Mouse (Mus musculus): ENCODE results near the gene Scd2.
"Not testable (repeated sequence)": the region's sequence is repeated elsewhere in the genome, so short reads cannot be mapped to it uniquely, and the experiment has no call there.

Scd2 gene

DNA sequence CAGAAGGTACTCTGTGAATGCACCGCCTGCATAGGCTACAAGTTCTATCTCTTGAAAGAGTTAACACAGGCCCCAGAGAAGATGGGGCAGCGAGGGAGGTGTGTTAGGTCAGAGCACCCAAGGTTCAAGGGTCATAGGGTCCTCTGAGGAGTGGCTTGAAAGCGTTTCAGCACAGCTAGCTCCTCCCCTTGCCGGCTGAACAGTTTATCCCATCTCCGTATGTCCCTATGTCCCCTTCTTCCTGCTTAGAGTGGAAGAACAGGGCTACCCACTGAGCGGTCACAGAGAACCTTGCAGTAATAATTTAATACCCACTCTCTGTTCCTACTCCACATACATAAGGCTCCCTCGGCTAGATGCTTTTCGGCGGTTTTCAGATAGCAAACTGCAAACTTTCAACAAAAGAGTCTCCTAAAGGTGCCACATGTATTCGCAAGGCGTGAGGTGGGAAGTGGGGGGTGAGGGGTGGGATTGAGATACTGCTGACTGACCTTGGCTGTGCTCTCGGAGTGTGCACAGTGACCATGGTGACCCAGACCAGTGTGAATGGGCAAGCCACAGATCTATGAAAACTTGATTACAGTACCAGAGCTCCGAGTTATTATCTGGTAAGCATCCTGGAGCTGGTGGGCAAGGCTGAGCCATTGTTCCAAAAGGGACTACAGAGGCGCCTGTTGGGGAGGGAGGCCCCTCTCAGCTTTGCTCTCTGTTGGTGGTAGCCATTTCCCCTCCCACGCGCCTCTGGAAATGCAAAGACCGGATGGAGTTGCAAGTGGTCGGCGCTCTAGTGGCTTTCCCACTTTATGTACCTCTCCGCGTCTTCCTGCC lies at the start of gene Scd2:
Scd2 (plus strand) TSS at position 734 of the 828 bp plus-strand sequence.
- no peak for DNase-seq (ENCODE audit: low spot score in 2 of 2)

DNA sequence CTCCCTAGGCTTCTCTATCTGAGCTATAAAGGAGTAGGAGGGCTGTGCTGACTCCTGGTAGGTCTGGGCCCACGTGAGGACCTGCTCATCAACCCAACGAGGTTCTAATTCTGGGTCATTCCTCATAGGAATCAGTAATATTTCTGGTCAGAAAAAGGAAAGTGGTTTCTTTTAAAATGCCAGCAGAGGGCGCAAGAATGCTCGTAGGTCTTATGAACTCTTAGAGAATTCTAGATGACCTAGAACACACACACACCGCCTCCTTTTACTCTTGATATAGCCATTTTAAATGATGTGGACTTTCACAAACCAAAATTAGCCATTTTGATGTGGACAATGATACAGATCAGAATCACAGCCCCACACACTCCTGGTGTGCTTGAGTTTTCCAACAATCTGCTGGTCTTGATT lies 47.7 kb upstream of the Scd2 start:
- no peak for DNase-seq (ENCODE audit: low spot score in 2 of 2)

DNA sequence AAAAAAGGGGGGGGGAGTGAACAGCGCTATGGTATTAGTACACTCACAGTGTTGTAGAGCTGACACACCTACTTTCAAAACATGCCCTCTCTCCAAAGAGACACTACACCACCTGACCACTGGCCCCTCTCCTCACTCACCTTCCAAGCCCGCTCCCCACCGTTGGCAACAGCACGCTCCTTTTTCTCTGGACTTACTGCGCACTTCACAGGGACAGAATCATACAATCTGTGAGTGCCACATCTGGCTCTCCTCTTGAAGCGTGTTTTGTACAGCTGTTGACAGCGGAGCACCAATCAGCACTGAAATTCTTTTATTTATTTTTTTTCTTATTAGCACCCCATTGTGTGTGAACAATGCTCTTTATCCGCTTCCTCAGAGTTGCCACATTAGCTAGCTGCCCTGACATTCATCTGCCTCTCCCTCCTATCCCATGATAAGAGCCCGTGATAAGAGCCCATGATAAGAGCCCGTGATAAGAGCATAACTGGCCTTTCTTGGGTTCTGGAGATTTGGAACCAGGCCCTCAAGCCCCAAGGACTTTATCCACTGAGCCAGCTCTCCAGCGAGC lies 47.0 kb upstream of the Scd2 start:
- DNase-seq (ENCODE audit: low spot score in 2 of 2) = no peak

GRCm38 (mm10) chr19:44247281-44248080 lies 46.0 kb upstream of the Scd2 start:
- DNase-seq (ENCODE audit: low spot score in 2 of 2) = peak in 1 of 2 experiments; percentile 41

GRCm38 (mm10) chr19:44248081-44248853 lies 45.2 kb upstream of the Scd2 start:
- peak; percentile 95 to 97 for DNase-seq (ENCODE audit: low spot score in 2 of 2)

DNA sequence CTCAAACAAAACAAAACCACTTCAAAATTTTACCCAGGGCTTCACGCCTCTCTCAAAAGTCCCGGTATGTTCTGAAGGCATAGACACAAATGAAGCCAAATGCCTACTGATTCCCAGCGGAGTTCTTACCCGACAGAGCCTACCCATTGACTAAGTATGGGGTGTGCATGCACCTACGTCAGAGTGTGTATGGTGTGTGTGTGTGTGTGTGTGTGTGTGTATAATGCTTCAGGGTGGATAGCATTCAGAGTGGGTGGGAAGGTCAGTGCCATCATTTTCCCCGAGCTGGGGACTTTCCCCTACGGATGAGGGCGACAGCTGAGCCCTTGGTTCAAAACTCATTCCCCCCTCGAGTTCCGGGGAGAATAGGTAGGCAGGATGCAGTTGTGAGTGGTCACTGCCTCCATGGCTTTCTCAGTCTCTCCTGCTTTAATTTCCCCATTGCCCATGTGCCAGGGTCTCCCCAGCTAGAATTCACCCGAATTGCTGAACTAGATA lies 44.6 kb upstream of the Scd2 start:
- no peak for DNase-seq (ENCODE audit: low spot score in 2 of 2)

DNA sequence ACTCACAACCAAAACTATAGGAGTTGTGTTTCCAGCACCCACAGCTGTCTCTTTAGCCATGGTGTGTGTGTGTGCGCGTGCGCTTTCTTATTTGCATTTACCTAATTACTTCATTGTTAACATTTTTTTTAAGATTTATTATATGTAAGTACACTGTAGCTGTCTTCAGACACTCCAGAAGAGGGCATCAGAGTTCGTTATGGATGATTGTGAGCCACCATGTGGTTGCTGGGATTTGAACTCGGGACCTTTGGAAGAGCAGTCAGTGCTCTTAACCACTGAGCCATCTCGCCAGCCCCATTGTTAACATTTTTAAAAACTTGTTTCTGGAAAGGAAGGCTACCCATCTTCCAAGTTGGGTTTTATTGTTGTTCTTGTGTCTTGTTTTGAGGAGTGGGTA lies 42.3 kb upstream of the Scd2 start:
- DNase-seq (ENCODE audit: low spot score in 2 of 2) = not testable (repeated sequence)

DNA sequence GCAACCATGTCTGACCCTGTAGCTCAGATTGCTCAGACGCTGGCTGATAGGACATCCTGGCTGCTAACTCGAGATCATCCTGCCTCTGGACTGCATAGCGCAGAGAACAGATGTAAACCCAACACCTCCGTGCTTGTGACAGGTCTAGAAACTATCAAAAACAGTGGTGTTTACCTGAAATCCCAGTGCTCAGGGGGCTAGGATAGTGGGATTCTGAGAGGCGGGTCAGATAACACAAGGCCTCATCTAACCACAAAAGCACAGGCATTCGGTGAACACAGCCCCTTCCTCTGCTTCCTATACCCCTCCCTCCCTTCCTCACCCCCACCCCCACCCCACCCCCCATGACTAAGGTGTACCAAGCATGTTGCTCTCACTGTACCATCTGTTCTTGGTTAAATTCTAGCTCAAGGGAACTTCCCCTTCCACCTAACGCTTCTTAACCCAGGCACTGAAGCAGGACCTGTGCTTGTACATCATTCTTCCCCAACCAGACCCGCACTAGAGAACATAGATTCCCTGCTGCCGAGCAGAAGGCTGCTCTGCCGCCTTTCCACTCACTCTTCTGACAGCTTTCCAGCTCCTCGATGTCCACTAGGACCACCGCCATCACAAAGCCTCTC lies 41.4 kb upstream of the Scd2 start:
- DNase-seq (ENCODE audit: low spot score in 2 of 2) = no peak

GRCm38 (mm10) chr19:44254106-44254505 lies 39.4 kb upstream of the Scd2 start:
- not testable (repeated sequence) for DNase-seq (ENCODE audit: low spot score in 2 of 2)

DNA sequence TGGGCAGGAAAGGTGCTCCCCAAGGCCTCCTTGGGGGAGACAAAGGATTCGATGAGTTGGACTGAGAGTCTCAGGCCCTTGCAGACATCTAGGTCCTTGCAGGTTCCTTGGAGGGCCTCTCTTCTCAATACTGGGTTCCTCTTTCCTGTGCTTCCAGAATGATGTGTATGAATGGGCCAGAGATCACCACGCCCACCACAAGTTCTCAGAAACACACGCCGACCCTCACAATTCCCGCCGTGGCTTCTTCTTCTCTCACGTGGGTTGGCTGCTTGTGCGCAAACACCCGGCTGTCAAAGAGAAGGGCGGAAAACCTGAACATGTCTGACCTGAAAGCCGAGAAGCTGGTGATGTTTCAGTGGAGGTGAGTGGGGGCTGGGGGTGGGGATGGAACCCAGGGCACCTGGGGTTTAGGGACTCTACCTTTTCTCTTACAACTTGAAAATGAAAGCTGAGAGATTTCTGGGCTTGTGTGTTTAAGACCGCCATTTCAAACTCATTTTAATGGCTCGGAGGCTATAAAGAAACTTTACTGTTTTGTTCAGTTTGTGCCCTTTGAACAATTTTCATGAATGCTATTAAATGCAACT lies 36.0 kb upstream of the Scd2 start:
- DNase-seq (ENCODE audit: low spot score in 2 of 2) = no peak

DNA sequence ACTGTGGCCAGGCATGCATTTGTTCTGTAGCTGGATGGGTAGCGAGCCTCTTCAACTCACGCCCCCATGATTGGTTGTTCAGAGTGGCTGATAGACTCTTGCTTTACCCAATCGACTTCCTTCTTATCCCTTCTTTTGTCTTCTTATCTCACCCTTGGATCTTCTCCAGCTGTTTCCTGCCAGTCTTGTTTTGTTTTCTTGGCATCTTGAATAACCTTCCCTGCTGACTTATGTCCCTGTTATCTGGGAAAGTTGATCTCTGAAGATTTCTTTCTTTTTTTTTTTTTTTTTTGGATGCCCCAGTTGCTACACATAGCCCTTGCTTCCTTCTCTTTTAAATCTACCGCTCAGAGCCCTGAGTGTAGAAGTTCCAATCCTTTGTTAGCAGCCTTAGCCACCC lies 34.0 kb upstream of the Scd2 start:
- DNase-seq (ENCODE audit: low spot score in 2 of 2) = no peak

GRCm38 (mm10) chr19:44260487-44260886 lies 33.0 kb upstream of the Scd2 start:
- no peak for DNase-seq (ENCODE audit: low spot score in 2 of 2)

- no peak for DNase-seq (ENCODE audit: low spot score in 2 of 2)
Observed at GRCm38 (mm10) chr19:44261774-44262173, 31.7 kb upstream of the Scd2 start.

DNA sequence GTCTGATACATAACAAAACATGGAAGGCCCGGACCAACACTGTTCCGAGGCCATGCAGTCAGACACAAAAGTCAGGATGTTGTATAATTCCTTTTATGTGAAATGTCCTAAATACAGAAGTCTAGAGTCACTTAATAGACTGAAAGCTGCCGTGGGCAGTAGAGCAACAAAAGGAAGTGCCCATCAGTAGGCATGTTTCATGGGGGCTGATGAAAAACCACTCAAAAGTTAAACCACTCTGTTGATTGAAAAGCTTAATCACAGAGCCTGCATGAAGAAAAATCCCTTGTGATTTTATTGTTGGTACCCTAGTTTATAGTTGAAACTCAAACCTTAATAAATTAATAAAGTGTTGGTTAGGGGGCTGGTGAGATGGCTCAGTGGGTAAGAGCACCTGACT lies 29.9 kb upstream of the Scd2 start:
- no peak for DNase-seq (ENCODE audit: low spot score in 2 of 2)

DNA sequence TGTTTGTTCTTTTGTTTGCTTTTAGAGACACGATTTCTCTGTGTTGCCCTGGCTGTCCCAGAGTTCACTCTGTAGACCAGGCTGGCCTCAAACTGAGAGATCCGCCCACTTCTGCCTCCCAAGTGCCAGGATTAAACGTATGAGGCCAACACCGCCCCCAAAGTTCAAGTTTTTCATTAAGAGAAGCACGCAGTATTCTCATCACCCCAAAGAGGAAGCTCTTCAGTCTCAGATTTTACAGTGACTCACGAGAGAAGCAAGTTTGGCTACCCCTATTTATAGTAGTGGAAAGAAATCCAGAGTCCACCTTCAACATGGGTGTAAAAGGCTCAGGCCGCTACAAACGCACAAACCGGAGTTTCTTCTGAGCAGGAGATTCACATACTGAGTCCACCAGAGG lies 29.2 kb upstream of the Scd2 start:
- no peak for DNase-seq (ENCODE audit: low spot score in 2 of 2)

GRCm38 (mm10) chr19:44265300-44265699 lies 28.2 kb upstream of the Scd2 start:
- peak in 1 of 2 experiments; percentile 48 for DNase-seq (ENCODE audit: low spot score in 2 of 2)

- DNase-seq (ENCODE audit: low spot score in 2 of 2) = no peak
Observed at GRCm38 (mm10) chr19:44265911-44266337, 27.6 kb upstream of the Scd2 start.

DNA sequence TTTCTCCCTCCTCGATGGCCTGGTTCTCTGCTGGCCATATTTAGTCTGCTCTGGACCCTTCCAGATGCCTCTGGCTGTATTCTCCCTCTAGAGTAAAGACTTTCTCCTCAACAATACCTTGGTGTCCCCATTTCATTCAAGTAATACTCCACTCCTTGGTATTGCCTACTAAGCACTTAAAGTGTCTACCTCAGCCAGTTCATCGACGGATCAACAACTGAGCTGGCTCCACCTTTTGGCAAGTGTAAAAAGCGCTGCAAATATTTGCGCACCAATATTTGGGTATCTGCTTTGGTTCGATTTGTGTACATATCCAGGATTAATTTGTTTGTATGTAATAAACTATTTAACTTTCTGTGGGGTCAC lies 27.0 kb upstream of the Scd2 start:
- DNase-seq (ENCODE audit: low spot score in 2 of 2) = no peak

DNA sequence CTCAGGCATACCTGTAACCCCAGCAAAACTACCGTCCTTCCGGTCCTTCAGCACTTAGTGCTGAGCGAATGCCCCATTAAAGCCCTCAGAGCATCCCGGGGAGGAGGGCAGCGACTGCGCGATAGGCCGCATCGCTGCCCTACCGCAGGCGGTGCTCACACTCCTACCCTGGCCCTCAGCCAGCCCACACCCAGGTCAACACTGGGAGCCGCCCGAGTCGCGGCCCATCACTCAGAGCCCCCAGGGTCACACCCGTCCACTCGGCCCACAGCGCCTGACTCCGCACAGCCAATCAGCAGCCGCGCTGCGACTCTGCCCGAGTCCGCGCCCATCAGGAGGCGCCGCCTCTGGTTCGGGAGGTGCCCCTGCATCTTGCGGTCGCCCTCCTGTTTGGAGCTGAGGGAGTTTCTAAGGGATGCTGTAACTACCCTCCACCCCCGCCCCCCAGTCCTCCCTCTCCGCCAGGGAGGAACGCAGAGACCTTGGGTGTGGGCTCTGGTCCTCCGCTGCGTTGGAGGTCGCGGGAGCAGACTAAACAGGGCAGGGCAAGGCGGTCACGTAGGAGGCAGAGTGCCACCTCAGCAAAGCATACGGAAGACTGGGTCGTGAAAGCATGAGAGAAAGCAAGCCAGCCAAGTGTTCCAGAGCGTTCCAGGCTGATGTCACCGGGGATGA lies 26.5 kb upstream of the Scd2 start:
- peak; percentile 86 to 88 for DNase-seq (ENCODE audit: low spot score in 2 of 2)

DNA sequence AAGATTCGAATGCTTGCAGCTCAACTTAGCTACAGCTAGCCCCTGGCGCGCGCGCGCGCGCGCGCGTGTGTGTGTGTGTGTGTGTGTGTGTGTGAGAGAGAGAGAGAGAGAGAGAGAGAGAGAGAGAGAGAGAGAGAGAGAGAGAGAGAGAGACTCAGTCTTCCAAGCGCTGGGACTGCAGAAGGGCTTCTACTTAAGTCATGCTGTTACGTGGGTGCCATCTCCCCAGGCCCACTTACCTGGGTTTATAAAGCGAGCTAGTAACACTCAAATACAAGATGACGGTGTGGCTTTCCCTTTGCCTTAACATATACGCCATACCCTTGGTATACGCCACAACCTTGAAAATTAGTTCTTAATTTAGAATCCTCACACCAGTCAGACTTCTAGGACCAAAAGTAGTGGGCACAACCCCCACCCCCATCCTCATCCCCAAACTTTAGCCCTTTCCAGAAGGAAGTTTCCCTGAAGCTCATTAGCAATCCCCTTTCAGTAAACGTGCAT lies 25.9 kb upstream of the Scd2 start:
- no peak for DNase-seq (ENCODE audit: low spot score in 2 of 2)

Data from urinary bladder, postnatal 36 days (tissue).